Mouse (Mus musculus): ENCODE results near the gene Gm43517.

Gene Gm43517

DNA sequence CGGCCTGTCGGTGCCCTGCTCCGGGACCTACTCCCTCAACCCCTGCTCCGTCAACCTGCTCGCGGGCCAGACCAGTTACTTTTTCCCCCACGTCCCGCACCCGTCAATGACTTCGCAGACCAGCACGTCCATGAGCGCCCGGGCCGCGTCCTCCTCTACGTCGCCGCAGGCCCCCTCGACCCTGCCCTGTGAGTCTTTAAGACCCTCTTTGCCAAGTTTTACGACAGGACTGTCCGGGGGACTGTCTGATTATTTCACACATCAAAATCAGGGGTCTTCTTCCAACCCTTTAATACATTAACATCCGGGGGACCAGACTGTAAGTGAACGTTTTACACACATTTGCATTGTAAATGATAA is 637 bp downstream of the Gm43517 start:
- no peak for DNase-seq (ENCODE audit: extremely low spot score, low spot score)

DNA sequence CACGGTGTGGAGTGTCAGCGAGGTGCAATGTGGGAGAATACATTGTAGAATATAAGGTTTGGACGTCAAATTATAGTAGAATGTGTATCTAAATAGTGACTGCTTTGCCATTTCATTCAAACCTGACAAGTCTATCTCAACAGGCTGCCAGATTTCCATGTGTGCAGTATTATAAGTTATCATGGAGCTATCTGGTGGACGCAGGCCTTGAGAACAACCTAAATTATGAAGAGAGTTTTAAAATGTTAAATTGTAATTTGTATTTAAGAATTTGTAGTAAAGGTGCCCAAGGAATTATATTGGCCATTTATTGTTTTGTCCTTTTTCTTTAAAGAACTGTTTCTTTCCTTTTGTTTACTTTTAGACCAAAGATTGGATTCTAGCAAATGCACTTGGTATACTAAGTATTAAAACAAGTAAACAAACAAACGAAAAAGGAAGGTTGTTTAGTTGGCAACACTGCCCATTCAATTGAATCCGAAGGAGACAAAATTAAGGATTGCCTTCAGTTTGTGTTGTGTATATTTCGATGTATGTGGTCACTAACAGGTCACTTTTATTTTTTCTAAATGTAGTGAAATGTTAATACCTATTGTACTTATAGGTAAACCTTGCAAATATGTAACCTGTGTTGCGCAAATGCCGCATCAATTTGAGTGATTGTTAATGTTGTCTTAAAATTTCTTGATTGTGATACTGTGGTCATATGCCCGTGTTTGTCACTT is 1.3 kb downstream of the Gm43517 start:
- DNase-seq (ENCODE audit: extremely low spot score, low spot score), result no peak

DNA sequence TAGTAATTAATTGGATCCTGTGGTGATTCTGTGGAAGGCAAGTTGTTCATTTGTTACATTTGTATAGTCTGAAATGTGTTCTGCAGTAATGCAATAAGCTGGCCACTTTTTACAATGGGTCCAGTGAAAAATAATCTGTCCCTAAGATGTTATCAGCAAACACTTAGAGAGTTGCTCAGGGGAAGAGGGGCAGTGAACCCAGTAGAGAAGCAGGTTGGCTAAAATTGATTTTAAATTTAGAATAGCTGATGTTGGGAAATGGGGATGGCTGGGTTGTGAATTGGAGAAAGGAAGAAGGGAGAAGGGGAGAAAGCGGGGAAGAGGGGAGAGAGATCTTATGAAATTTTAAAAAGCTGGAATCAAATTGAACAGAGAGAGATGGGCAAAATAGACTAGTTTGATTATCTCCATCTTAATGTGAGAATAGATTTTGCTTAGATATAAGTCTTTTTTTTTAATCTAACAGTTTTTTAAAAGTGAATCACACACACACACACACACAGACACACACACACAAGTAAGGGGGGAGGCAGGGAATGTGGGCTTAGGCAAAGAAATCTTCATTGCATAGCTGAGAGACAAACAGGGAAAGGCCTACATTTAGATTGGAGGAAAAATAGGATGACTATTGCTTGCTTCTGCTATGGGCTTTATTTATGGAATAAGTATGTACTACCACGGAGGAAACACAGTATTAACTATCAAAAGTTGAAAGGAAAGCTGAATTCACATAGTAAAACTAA is 3.1 kb downstream of the Gm43517 start:
- no peak for DNase-seq (ENCODE audit: extremely low spot score, low spot score)

DNA sequence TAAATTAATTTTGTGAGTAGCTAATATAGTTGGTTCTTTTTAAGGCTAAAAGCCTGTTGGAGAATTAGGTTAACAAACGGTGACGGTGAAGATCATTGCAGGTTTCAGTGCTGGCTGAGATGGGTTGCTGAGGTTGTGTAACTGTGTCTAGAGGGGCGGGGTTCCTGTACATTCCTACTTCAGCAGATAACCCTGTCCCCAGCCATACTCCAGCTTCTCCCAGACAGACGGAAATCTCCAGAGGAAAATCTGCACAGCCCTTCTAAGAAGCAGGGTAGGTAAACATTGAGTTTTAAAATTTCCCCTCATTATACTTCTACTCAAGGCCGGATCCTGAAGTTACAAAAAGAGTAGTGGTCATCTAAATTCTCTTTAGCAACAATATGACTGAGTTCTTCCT is 4.7 kb downstream of the Gm43517 start:
- no peak for DNase-seq (ENCODE audit: extremely low spot score, low spot score)

DNA sequence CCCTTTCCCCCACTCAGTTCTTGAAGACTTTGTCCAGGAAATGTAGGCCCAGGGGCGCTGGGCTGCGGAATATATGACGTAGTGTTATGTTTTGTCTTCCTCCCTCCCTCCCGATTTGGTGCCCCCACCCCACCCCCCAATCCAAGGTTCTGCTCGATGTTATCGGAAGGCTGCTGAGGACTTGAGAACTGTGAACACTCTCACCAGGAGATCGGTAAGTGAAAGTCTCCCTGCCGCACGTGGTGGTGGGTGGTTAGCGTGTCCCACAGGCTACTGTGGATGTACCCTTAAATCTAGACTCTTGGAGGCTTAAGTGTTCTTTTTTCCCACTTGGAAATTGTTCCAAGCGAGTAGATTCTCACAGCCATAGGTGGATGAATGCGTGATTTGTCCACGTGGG is 5.3 kb downstream of the Gm43517 start:
- DNase-seq (ENCODE audit: extremely low spot score, low spot score), result no peak

DNA sequence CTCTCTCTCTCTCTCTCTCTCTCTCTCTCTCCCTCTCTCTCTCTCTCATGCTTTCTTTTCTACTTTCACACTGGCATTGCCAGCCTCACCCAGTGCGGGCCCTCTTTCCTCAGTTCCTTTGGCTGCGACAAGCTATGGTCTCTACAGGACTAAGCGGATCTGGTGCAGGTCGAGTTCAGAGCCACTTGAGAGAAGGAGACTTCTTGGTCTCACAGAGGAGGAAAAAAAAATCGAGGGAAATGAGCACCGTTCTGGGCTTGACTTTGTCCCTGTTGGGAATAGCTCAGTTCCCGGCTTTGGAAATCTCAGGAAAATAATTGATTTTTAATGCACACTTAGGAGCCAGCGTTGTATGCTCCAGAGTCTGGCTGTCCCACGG is 5.9 kb downstream of the Gm43517 start:
- no peak for DNase-seq (ENCODE audit: extremely low spot score, low spot score)

DNA sequence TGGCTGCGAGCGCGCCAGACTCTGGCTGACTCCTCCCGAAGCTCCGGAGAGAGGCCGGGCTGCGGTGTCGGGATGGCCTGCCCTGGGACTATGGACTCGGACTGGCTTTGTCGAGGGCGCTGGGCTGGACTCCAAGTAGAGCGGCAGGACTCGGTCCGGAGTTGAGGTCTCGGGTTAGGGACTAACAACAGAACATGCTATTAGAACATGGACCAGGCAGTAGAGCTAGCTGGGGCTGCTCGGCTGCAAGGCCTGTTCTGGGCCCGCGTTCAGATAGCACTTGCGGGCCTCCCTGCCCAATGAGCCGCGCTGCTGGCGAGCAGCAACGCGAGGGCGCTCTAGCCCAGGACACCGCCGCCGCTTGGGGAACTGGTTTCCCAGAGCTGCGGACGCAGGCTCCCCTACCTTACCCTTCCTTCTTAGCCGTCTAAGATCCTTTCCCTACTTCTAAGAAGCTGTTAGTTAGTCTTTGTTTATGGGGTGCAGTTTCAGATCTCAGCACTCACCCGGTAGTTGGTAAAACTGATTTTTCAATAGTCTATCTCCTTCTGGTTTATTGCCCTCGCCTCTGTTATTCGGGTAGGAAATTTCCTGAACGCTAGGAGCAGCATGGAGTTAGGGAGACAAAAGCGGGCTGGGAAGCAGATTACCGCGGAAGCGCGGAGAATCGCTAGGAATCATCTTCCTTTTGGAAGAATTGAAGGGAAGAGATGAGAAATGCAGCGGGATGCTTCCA is 6.5 kb downstream of the Gm43517 start:
- peak; percentile 86 for DNase-seq (ENCODE audit: extremely low spot score, low spot score)

DNA sequence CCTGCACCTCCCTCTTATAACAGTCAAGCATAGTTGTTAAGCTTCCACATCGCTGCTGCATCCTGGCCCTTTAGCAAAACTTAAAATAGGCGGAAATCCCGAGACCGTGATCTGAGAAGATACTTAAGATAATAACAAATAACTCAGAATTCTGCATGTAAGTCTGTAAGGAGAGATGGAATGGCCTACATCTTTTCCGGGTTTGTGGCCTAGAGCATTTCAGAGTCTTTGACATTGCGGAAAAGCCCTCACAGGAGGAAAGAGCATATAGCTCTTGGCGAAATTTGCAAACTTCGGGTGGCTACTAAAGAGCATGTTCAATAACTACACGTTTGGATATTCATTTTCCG is 7.0 kb downstream of the Gm43517 start:
- DNase-seq (ENCODE audit: extremely low spot score, low spot score), result no peak

DNA sequence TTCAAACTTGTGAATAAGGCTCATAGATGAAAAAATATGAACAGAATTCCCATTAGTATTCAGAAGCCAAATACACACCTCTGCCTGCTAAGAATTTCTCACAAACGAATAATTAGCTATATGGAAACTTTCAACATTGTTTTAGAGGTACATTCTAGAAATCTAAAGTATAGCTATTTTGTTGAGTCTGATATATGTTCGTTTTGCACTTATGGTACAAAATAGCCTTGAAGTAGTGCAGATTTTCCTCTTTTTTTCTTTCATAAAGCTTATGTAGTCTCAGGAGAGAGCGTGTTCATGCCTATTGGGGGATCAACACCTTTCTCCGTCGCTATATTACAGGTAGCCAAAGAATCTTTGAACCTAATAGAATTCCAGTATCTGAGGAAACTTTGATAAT is 7.9 kb downstream of the Gm43517 start:
- no peak for DNase-seq (ENCODE audit: extremely low spot score, low spot score)

DNA sequence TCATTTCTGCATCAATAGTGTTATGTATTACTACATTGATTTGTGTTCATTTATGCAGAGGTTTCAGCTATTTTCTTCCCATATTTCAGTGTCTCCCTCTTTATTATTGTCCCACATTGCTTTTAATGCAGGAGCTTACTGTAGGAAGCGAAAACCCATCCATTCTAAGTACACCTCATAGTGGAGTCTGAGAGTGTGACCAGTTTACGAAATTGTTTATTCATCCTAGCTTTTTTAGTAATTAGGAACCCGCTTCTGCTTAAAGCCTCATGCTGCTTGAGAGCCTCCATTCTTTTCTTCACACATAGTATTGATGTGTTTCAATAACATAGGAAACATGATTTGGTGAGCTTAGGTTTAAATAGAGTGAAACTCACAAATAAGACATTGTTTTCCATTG is 8.7 kb downstream of the Gm43517 start:
- no peak for DNase-seq (ENCODE audit: extremely low spot score, low spot score)

DNA sequence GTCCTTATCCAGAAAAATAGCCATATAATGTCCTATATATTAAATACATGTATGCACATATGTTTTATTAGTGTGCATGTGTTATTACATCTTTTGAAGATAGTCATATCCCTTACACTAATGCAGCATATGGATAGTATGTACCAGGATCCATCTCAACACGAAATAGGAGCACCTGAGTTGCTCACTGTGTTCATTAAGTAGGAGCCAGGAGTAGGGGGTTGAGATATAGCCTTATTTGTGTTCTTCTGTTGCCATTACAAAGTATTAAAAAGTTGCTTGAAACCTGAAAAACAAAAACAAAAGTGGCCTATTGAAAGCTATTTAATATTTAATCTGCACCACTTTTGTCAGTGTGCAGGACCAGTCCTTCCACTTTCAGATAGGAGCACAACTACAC is 9.2 kb downstream of the Gm43517 start:
- no peak for DNase-seq (ENCODE audit: extremely low spot score, low spot score)

DNA sequence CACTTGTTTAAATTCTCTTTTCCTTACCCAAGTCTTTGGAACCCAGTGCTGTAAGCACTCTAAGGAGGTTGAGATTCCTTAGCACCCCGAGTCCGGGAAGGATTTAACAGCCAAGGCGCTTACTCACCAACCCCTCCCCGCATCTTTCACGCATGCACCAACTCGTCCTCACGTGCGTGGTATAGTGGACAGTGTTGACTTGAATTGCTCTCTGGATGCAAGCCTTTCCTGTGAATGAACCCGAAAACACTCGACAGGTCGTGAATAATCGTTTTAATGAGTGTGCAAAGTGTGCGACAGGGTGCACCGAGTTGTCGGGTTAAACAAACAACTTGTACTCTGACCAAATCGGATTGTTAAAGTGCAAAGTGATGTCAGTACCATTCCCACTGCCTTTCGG is 9.9 kb downstream of the Gm43517 start:
- peak; percentile 46 for DNase-seq (ENCODE audit: extremely low spot score, low spot score)

DNA sequence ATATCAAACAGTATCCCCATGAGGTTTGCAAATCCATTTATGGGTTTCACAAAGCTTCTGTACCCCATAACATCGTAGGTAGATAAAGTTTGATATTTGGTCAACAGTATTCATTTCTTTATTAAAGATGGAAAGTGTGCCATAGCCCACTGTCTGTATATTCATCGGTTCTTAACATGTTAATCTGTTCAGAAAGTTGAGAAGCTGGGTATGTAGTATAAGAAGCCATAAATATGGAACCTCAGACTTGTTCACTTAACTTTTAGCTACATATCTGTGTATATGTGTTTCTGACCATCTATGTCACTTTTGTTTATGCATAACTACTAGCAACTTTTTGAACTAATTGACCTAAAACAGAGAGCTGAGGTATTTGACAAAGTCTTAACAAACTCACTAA is 11.0 kb downstream of the Gm43517 start:
- DNase-seq (ENCODE audit: extremely low spot score, low spot score), result no peak

DNA sequence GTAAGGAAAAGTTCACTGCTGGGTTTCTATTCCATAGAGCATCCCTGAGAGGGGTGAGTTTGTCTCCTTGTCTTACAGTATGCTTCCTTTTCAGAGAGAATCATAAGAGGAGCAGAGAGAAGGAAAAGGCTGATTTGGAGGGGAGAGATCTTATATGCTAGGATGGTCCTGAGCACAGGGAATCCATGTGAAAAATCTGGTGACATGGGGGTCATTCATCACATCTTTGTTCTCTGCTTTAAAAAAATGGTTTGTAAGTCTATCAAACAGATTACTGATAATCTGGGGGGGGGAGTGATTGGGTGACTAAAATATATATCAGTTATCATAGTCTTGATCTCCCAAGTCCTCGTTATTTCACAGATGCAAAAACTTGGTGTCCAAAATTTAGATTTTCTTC is 11.8 kb downstream of the Gm43517 start:
- no peak for DNase-seq (ENCODE audit: extremely low spot score, low spot score)

DNA sequence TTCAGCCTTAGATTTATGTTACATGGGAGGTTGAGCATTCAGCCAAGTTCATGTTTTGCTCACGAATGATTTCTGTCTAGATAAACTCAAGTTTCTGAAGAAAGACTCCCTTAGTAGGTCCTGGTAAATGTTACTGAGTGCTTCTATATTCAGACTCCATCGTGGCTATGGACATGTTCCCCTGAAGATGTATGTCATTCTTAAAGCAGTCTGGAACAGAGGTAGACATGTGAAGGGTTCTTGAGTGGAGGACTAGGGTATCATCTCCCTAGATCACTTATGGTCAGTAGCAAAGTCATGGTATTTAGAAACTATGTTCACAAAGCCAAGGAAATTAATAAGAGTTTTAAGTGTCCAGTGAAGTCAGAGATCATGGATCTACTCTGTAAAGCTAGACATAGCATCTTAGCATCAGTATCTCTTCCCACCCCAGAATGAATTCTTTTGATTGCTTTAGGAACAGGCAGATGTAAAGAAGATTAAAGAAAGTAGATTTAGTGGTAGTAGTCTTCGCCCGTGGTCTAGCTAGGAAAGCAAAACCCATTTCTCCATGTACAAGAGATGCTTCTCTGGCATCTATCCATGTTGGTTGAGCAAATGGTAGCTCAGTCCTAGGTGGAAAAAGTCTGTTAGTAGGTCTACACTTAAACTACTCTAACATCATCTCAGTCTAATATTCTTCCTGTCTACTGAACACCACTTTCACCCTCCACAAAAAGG is 12.6 kb downstream of the Gm43517 start:
- DNase-seq (ENCODE audit: extremely low spot score, low spot score), result no peak

DNA sequence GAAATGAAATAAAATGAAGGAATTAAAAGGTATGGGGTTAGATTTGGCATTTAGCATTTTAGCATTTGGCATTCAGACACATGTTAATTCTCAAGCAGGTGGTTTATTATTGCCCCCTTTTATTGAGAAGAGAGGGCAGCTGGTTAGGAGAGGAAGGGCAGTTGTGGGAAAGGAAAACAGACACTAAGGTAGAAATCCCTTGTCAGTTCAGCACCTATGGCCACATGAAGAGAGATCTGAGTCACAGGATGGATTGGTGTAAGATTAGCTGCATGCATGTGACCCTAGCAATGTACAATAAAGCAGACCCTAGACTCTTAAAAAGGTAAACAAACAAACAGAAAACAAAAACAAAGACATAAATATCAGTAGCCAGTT is 13.2 kb downstream of the Gm43517 start:
- no peak for DNase-seq (ENCODE audit: extremely low spot score, low spot score)

DNA sequence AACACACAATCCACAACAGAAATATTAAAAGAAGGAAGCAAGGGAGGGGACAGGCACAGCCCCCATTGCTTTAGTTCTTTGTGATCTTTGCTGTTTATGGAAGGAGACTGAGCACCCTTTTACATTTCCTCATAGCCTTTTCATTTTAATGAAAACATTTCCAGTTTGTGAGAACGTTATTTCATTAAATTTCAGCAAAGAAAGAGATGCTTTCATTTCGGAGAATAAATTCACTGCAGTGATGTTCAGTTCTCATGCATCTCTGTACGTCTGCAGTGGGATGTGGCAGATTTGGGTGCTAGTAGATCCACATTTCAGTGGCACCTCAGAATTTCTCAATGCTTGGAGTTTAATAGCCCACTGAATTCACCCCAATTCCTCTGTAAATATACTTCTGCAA is 13.7 kb downstream of the Gm43517 start:
- no peak for DNase-seq (ENCODE audit: extremely low spot score, low spot score)

DNA sequence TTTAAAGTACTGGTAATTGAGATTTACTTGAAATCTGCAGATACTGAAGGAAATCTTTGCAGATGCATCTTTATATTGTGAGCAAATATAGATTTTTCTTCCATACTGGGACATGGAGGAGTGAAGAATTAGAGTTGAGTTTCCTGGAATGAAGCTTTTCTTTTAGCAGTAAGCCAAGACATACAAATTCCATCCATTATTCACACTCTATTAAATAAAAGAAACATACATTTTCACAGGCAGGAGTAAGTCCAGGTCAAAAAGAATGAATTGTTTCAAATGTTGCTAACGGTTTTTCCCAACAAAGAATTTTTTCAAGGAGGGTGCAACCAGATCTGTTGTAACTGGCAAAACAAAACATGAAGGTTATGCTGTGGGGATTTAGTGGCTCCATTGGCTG is 14.6 kb downstream of the Gm43517 start:
- DNase-seq (ENCODE audit: extremely low spot score, low spot score), result no peak

DNA sequence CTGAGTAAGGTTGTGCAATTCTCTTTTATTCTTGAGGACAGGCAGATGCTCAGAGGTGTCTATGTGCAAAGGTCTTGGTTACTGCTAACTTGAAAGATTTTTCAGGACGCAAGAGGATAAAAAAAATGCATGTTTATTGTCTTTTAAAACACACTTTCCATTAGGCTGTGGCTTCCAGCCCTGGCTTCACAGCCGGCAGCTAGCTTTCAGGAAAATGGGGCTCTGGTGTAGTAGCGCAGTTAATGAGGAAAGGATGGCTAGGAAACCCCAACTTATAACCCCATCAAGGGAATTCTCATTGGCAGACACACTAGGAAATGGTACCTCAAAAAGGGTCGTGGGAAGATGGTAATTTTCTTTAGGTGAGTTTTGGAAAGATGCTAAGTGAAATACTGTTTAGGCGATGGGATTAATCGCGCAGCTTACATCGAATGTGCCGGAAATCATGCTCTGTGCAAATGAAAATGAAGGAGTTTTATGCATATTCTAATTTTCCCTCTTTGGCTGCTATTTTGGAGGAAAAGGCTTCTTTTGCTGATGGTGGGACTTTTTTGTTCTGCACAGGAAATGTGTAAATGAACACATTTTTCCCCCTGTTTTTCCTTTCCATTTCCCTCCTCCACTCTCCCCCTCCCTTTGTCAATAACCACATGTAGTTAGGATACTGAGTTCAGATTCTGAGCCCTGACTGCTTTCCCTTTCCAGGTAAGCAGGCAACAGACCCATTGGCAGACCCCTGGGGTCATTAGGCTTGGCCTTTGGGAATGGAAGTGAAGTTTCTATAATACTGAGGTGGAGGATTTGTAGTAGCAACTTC is 15.3 kb downstream of the Gm43517 start:
- peak; percentile 38 for DNase-seq (ENCODE audit: extremely low spot score, low spot score)

DNA sequence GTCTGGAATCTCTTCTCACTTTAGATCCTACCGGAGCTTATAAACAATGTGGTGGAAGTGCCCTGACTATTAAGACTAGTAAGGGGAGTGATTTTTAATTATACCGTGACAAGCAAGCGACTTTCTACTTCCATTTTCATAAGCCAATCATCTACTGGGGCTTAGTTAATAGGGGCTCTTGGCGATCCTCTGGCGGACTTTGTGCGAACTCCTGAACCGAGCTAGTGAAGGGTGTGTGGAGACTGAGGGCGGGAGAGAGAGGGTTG is 15.8 kb downstream of the Gm43517 start:
- DNase-seq (ENCODE audit: extremely low spot score, low spot score), result peak; percentile 23

DNA sequence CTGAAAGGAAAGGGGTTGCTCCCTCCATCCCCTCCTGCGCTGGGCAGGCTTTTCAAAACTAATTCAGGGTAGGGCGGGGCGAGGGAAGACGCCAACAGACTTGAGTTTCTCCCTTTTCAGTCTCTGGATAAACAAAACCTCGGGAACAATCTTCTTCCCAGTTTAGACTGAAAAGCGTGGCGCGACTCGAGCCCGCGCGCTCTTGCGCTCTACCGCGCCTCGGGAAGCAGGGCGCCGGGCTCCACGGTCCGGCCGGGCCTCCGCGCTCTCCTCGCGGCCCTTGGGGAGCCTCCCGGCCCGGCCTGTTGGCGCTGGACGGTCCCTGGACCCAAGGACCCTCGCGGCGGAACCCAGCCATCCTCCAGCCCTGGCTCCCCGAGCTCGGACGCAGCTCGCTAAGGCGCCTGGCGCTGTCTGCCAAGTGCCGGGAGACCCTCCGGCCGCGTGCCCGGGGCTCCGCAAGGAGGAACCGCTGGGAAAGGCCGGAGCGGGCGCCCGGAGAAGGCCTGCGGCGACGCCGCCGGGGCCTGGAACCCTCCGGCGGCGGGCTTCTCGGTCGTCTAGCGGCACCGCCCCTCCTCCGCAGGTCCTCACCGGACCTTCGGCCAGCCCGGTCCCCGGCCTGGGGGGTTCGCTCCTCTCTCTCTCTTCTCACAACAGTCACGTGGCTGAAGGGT is 16.3 kb downstream of the Gm43517 start:
- DNase-seq (ENCODE audit: extremely low spot score, low spot score), result peak; percentile 74
